Mouse (Mus musculus) heart, adult 2 months (tissue): Measurements from ENCODE around the gene Fgfr2.

ENCODE experiments used
- CTCF ChIP-seq: fragments of 200-600 bp; IDR thresholded peaks from 2 replicates; pipeline ENCODE4 v1.8.1; 2022; ENCODE audit warnings: antibody characterized with exemption, mild to moderate bottlenecking, moderate library complexity
- POLR2A ChIP-seq: fragments of 200-500 bp; IDR thresholded peaks from 2 replicates; pipeline ENCODE4 v1.6.1; 2011; ENCODE audit warnings: mild to moderate bottlenecking, low read depth, low read length, control low read depth; ENCODE audit not compliant: insufficient read depth

- no peak for TF ChIP-seq CTCF
- no peak for TF ChIP-seq POLR2A
Observed at GRCm38 (mm10) chr7:133001388-133001787, 121.8 kb downstream of the Fgfr2 start.
